Mouse (Mus musculus): Measurements from ENCODE around the gene Narfl. TPM values are rescaled to one million over a fixed set of nuclear protein-coding genes. Genes with fewer than 3 reads are reported as not detected.
A peak's percentile ranks its signal among the peaks of the same experiment; 100 is the strongest.

The Narfl gene
- polyA plus RNA-seq, 1 experiment from 2014 or later: 27.3 TPM

DNA sequence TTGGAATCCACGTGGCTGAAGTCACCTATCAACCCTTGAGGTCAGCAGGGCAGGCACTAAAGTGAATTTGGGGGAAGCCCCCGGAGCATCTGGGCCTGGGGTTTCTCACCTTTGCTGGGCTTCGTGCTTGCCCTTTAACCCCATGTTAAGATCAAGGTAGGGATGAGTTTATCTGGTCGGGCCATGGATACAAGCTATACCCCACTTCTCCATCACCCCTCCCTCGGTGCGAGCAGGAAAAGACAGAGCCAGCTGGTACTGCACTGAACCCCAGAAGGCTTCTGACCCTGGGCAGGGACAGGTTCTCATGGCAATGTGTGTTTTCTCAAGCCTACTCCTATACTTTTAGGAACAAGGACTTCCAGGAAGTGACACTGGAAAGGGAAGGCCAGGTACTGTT is 7.8 kb downstream of the Narfl start:
- peaks cover 12% of the 10 kb centered on the region for H3K4me1 ChIP-seq (ENCODE audit: control insufficient read depth, insufficient read depth, low read length)
- no peak overlapping the region for H3K9ac ChIP-seq (ENCODE audit: low read depth, low read length)
- no peak overlapping the region for H3K4me3 ChIP-seq (ENCODE audit: low read length)
- peaks cover 54% of the 10 kb centered on the region for H3K36me3 ChIP-seq (ENCODE audit: control insufficient read depth, insufficient read depth, low read length)
- no peaks in the 10 kb centered on the region for H3K9me3 ChIP-seq (ENCODE audit: control insufficient read depth, low read length)
- 80% methylated on average over 6 of the region's 6 CpGs for WGBS
- no peak overlapping the region for H3K4me2 ChIP-seq (replicated peaks; ENCODE audit: low read depth, low read length)
- no peak overlapping the region for H3K27ac ChIP-seq (ENCODE audit: low read depth, low read length)
- ATAC-seq (ENCODE audit: low FRiP score, low TSS enrichment): no peak
- no peaks in the 10 kb centered on the region for H3K27me3 ChIP-seq (ENCODE audit: control insufficient read depth, insufficient read depth, low read length)

GRCm38 (mm10) chr17:25783086-25783485 is 9.5 kb downstream of the Narfl start:
- Histone ChIP-seq H3K4me3 (ENCODE audit: low read length) (no peak overlapping the region), H3K4me2 (replicated peaks; ENCODE audit: low read depth, low read length) (no peak overlapping the region), H3K36me3 (ENCODE audit: control insufficient read depth, insufficient read depth, low read length) (peaks cover 52% of the 10 kb centered on the region), H3K9ac (ENCODE audit: low read depth, low read length) (no peak overlapping the region), H3K27ac (ENCODE audit: low read depth, low read length) (no peak overlapping the region), H3K27me3 (ENCODE audit: control insufficient read depth, insufficient read depth, low read length) (no peaks in the 10 kb centered on the region), H3K4me1 (ENCODE audit: control insufficient read depth, insufficient read depth, low read length) (peaks cover 12% of the 10 kb centered on the region), H3K9me3 (ENCODE audit: control insufficient read depth, low read length) (no peaks in the 10 kb centered on the region)
- WGBS: 93% methylated on average over 7 of the region's 7 CpGs
- no peak for ATAC-seq (ENCODE audit: low FRiP score, low TSS enrichment)

DNA sequence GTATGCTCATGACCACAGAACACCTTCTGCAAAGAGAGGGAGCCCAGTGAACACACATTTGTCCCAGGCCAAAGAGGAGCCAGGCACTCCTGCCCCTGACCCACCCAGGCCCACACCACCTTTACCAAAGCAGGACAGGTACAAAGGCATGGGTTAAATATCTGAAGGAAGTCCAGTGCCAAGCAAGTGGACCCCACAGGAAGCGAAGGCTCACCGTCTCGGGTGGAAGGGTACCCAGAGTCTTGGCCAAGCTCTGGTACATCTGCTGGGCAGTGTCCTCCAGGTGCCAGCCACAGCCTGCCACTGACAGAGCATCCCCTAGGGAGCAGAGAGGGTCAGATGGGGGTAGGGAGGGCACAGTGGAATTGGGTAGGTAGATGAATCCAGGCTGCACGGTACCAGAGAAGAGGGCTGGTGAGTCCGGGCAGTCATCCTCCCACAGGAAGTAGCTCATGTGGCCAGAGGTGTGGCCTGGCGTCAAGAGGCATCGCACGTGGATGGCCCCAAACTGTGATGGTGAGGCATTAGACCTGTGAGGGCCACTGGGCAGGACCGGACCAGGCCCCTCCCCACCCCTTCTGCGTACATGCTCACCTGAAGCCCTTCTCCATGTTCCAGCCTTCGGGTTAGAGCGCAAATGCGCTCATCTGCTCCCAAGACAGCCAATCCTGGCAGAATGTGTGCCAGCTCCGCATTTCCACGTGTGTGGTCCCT is 10.4 kb downstream of the Narfl start:
- peak overlapping the region; percentile 57 for H3K4me2 ChIP-seq (replicated peaks; ENCODE audit: low read depth, low read length)
- peak overlapping the region; percentile 65; the same call in 1 of the 2 replicates for H3K9ac ChIP-seq (ENCODE audit: low read depth, low read length)
- 75% methylated on average over 15 of the region's 15 CpGs for WGBS
- no peaks in the 10 kb centered on the region for H3K9me3 ChIP-seq (ENCODE audit: control insufficient read depth, low read length)
- 0 out of 2 replicates have a peak, but pooled peaks have one; percentile 10 for ATAC-seq (ENCODE audit: low FRiP score, low TSS enrichment)
- peak overlapping the region; percentile 58 for H3K4me3 ChIP-seq (ENCODE audit: low read length)
- H3K4me1 ChIP-seq (ENCODE audit: control insufficient read depth, insufficient read depth, low read length): peaks cover 12% of the 10 kb centered on the region
- no peak overlapping the region for H3K27ac ChIP-seq (ENCODE audit: low read depth, low read length)
- no peaks in the 10 kb centered on the region for H3K27me3 ChIP-seq (ENCODE audit: control insufficient read depth, insufficient read depth, low read length)
- H3K36me3 ChIP-seq (ENCODE audit: control insufficient read depth, insufficient read depth, low read length): peaks cover 47% of the 10 kb centered on the region

- Histone ChIP-seq H3K9ac (ENCODE audit: low read depth, low read length) (peak within 1 kb of the TSS; percentile 65), H3K27ac (ENCODE audit: low read depth, low read length) (peak within 1 kb of the TSS; percentile 65; the same call in 1 of the 2 replicates), H3K4me1 (ENCODE audit: control insufficient read depth, insufficient read depth, low read length) (peaks cover 12% of the 10 kb centered on the region), H3K4me2 (replicated peaks; ENCODE audit: low read depth, low read length) (peak within 1 kb of the TSS; percentile 57), H3K9me3 (ENCODE audit: control insufficient read depth, low read length) (no peaks in the 10 kb centered on the region), H3K36me3 (ENCODE audit: control insufficient read depth, insufficient read depth, low read length) (peaks cover 52% of the 10 kb centered on the region), H3K4me3 (ENCODE audit: low read length) (peak within 1 kb of the TSS; percentile 58), H3K27me3 (ENCODE audit: control insufficient read depth, insufficient read depth, low read length) (no peaks in the 10 kb centered on the region)
- peak; percentile 89 for ATAC-seq (ENCODE audit: low FRiP score, low TSS enrichment)
- WGBS: under 1% methylated on average over 23 of the region's 23 CpGs
Observed at GRCm38 (mm10) chr17:25785281-25785745, 11.7 kb downstream of the Narfl start, which contains the start of gene Haghl. Gene Haghl, minus strand, starts transcription at chr17:25785673.

DNA sequence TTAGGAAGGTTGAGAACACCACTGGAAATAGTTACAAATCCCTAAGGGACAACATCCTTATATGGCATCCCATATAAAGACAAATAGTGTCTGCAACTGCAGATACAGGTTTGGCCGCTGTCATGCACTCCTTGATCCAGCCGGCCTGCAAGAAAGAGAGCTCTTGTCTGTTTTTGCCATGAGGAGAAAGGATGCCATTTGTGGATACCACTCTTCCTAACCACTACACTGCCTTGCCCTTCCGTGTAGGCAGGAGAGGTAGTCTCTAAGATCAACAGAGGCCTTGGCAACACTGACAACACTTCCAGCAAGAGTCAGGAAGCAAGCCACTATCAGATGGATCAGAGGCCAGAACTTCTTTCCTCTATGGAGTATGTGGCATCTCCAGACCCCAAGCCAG is 12.7 kb downstream of the Narfl start, which contains the start of gene Ccdc78:
Gene Ccdc78 (plus strand): TSS at position 301 of the 400 bp plus-strand sequence.
- H3K36me3 ChIP-seq (ENCODE audit: control insufficient read depth, insufficient read depth, low read length): peaks cover 45% of the 10 kb centered on the region
- ATAC-seq (ENCODE audit: low FRiP score, low TSS enrichment): no peak
- H3K27me3 ChIP-seq (ENCODE audit: control insufficient read depth, insufficient read depth, low read length): no peaks in the 10 kb centered on the region
- peak within 1 kb of the TSS; percentile 58 for H3K4me3 ChIP-seq (ENCODE audit: low read length)
- peak within 1 kb of the TSS; percentile 65; the same call in 1 of the 2 replicates for H3K27ac ChIP-seq (ENCODE audit: low read depth, low read length)
- WGBS: 90% methylated on average over 3 of the region's 3 CpGs
- H3K9ac ChIP-seq (ENCODE audit: low read depth, low read length): peak within 1 kb of the TSS; percentile 65; the same call in 1 of the 2 replicates
- H3K4me1 ChIP-seq (ENCODE audit: control insufficient read depth, insufficient read depth, low read length): peaks cover 19% of the 10 kb centered on the region
- no peaks in the 10 kb centered on the region for H3K9me3 ChIP-seq (ENCODE audit: control insufficient read depth, low read length)
- peak within 1 kb of the TSS; percentile 57 for H3K4me2 ChIP-seq (replicated peaks; ENCODE audit: low read depth, low read length)

- H3K36me3 ChIP-seq (ENCODE audit: control insufficient read depth, insufficient read depth, low read length): peaks cover 39% of the 10 kb centered on the region
- H3K4me3 ChIP-seq (ENCODE audit: low read length): no peak overlapping the region
- H3K9me3 ChIP-seq (ENCODE audit: control insufficient read depth, low read length): no peaks in the 10 kb centered on the region
- H3K27me3 ChIP-seq (ENCODE audit: control insufficient read depth, insufficient read depth, low read length): no peaks in the 10 kb centered on the region
- no peak overlapping the region for H3K4me2 ChIP-seq (replicated peaks; ENCODE audit: low read depth, low read length)
- H3K27ac ChIP-seq (ENCODE audit: low read depth, low read length): no peak overlapping the region
- peaks cover 22% of the 10 kb centered on the region for H3K4me1 ChIP-seq (ENCODE audit: control insufficient read depth, insufficient read depth, low read length)
- H3K9ac ChIP-seq (ENCODE audit: low read depth, low read length): no peak overlapping the region
- ATAC-seq (ENCODE audit: low FRiP score, low TSS enrichment): no peak
- 92% methylated on average over 9 of the region's 9 CpGs for WGBS
Observed at GRCm38 (mm10) chr17:25786781-25787504, 13.4 kb downstream of the Narfl start.

DNA sequence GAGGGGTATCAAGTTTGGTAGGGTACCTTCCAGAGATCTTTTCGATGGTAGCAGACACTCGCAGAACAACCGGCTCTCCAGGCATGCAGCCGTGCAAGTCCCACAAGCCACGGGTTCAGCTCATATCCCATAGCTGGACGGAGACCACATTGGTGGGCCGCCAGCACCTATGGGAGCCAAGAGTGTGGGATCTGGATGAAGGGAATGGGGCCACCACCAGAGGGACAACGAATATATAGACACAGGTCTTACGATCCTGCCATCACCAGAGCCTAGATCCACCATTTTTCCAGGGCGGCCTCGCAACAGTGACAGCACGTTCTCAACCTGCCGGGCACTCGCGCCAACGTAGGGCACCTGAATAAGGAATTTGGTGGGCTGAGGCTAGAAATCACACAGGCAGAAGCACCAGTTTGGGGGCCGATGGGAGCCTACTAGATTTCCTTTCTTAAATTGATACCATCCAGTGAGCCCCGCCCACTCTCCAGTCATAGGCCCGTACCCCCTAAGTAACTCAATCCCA is 17.8 kb downstream of the Narfl start:
- peak overlapping the region; percentile 99; the same call in 1 of the 2 replicates for H3K27ac ChIP-seq (ENCODE audit: low read depth, low read length)
- no peaks in the 10 kb centered on the region for H3K27me3 ChIP-seq (ENCODE audit: control insufficient read depth, insufficient read depth, low read length)
- WGBS: 30% methylated on average over 19 of the region's 19 CpGs
- H3K36me3 ChIP-seq (ENCODE audit: control insufficient read depth, insufficient read depth, low read length): peaks cover 23% of the 10 kb centered on the region
- peak overlapping the region; percentile 92 for H3K4me2 ChIP-seq (replicated peaks; ENCODE audit: low read depth, low read length)
- peaks cover 49% of the 10 kb centered on the region for H3K4me1 ChIP-seq (ENCODE audit: control insufficient read depth, insufficient read depth, low read length)
- H3K9ac ChIP-seq (ENCODE audit: low read depth, low read length): peak overlapping the region; percentile 82
- H3K4me3 ChIP-seq (ENCODE audit: low read length): peak overlapping the region; percentile 89
- peak; percentile 26; the same call in 1 of the 2 replicates for ATAC-seq (ENCODE audit: low FRiP score, low TSS enrichment)
- no peaks in the 10 kb centered on the region for H3K9me3 ChIP-seq (ENCODE audit: control insufficient read depth, low read length)

GRCm38 (mm10) chr17:25791843-25792527 is 18.4 kb downstream of the Narfl start:
- Histone ChIP-seq H3K36me3 (ENCODE audit: control insufficient read depth, insufficient read depth, low read length) (peaks cover 23% of the 10 kb centered on the region), H3K4me2 (replicated peaks; ENCODE audit: low read depth, low read length) (peak overlapping the region; percentile 92), H3K9me3 (ENCODE audit: control insufficient read depth, low read length) (no peaks in the 10 kb centered on the region), H3K27ac (ENCODE audit: low read depth, low read length) (peak overlapping the region; percentile 99), H3K4me1 (ENCODE audit: control insufficient read depth, insufficient read depth, low read length) (peaks cover 50% of the 10 kb centered on the region), H3K27me3 (ENCODE audit: control insufficient read depth, insufficient read depth, low read length) (no peaks in the 10 kb centered on the region), H3K9ac (ENCODE audit: low read depth, low read length) (peak overlapping the region; percentile 82), H3K4me3 (ENCODE audit: low read length) (peak overlapping the region; percentile 89)
- peak; percentile 28 for ATAC-seq (ENCODE audit: low FRiP score, low TSS enrichment)
- WGBS: under 1% methylated on average over 45 of the region's 45 CpGs
